Mouse (Mus musculus): Measurements from ENCODE around the gene Igf2. TPM values are rescaled to one million over a fixed set of nuclear protein-coding genes. Genes with fewer than 3 reads are reported as not detected.
A peak's percentile ranks its signal among the peaks of the same experiment; 100 is the strongest.

The Igf2 gene
- polyA plus RNA-seq, 2 experiments: 1,504 to 4,240 TPM

DNA sequence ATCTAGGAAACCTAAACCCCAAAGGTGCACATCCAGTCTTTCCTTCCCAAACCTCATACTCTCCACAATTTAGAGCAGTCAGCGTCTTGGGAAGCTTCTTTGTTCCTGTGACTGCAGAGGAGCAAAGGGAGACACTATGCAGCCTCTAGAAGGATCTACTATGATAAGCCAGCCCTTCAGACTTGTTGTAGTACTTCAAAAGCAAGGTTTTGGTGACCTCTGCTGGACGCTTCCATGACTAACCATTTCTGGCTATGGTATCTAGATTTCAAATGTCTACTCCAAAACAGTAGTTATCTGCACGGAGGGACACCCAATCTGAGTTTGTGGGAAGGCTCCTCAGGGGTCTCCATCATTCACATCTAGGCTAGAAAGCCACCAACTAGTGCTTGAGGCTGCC, 9.0 kb upstream of the Igf2 start:
- DNase-seq (ENCODE audit: low spot score) (peak; percentile 89), ATAC-seq (ENCODE audit: low FRiP score, low read depth) (peak; percentile 60; the same call in 1 of the 2 replicates)
- no peaks in the 10 kb centered on the region for H3K4me1 ChIP-seq (ENCODE audit: control insufficient read depth, insufficient read depth, low read length)
- H3K9ac ChIP-seq (ENCODE audit: low read depth, low read length, severe bottlenecking): no peak overlapping the region
- TF ChIP-seq POLR2A (IDR thresholded peaks at IDR 0.05; ENCODE audit: borderline replicate concordance, extremely low read depth, insufficient read depth, insufficient read length): no peak
- 13% methylated on average over 3 of the region's 3 CpGs for WGBS
- H3K27ac ChIP-seq (replicated peaks; ENCODE audit: low read depth, low read length): no peak overlapping the region
- H3K36me3 ChIP-seq (ENCODE audit: control insufficient read depth, insufficient read depth, low read length): no peaks in the 10 kb centered on the region
- no peak overlapping the region for H3K4me3 ChIP-seq (replicated peaks; ENCODE audit: low read length)
- H3K4me2 ChIP-seq (replicated peaks; ENCODE audit: low read depth, low read length, severe bottlenecking): no peak overlapping the region
- H3K9me3 ChIP-seq (ENCODE audit: control insufficient read depth, low read length): peaks cover 12% of the 10 kb centered on the region
- no peaks in the 10 kb centered on the region for H3K27me3 ChIP-seq (ENCODE audit: control insufficient read depth, insufficient read depth, low read length)

DNA sequence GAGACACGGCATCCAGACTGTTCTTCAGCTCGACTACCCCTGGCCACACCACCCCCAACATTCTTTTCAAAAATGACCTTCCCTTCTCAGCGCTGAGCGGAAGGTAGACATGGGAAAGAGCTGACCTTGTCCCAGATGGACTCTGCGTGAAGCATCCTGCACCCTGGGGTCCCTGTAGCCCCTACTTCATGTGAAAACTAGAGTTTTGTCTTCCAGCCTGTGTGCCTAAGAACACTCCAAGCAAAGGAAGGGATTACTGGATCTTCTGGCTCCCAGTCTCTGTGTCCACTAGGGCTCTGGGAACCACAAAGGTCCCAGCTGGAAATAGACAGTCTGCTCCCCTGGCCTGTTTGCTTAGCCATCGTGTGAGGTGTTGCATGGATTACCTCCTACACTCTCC, 8.5 kb upstream of the Igf2 start:
- Histone ChIP-seq H3K9me3 (ENCODE audit: control insufficient read depth, low read length) (peaks cover 16% of the 10 kb centered on the region), H3K36me3 (ENCODE audit: control insufficient read depth, insufficient read depth, low read length) (no peaks in the 10 kb centered on the region), H3K4me3 (replicated peaks; ENCODE audit: low read length) (no peak overlapping the region), H3K4me1 (ENCODE audit: control insufficient read depth, insufficient read depth, low read length) (no peaks in the 10 kb centered on the region), H3K27ac (replicated peaks; ENCODE audit: low read depth, low read length) (no peak overlapping the region), H3K4me2 (replicated peaks; ENCODE audit: low read depth, low read length, severe bottlenecking) (no peak overlapping the region), H3K27me3 (ENCODE audit: control insufficient read depth, insufficient read depth, low read length) (no peaks in the 10 kb centered on the region), H3K9ac (ENCODE audit: low read depth, low read length, severe bottlenecking) (no peak overlapping the region)
- no peak for TF ChIP-seq POLR2A (IDR thresholded peaks at IDR 0.05; ENCODE audit: borderline replicate concordance, extremely low read depth, insufficient read depth, insufficient read length)
- DNase-seq (ENCODE audit: low spot score): no peak
- 69% methylated on average over 6 of the region's 6 CpGs for WGBS
- no peak for ATAC-seq (ENCODE audit: low FRiP score, low read depth)

DNA sequence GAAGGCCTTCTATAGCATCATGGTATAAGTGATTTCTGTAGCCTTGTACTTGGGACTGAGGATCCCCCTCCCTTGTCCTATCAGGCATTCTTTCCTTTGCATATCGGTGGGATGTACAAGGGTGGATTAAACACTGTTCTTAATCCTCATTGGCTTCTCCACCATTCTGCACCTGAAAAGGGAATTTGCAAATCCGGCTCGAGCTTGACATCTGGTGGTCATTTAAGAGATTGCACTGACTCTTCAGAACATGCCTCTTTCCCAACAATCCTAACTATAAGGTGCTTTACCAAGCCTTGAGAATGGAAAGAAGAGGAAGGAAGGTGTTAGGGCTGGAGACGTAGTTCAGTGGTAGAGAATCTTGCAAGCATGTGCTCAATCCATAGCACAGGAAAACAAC, 5.5 kb upstream of the Igf2 start:
- H3K36me3 ChIP-seq (ENCODE audit: control insufficient read depth, insufficient read depth, low read length): peaks cover 13% of the 10 kb centered on the region
- no peak overlapping the region for H3K27ac ChIP-seq (replicated peaks; ENCODE audit: low read depth, low read length)
- ATAC-seq (ENCODE audit: low FRiP score, low read depth): no peak
- no peak overlapping the region for H3K4me2 ChIP-seq (replicated peaks; ENCODE audit: low read depth, low read length, severe bottlenecking)
- no peaks in the 10 kb centered on the region for H3K4me1 ChIP-seq (ENCODE audit: control insufficient read depth, insufficient read depth, low read length)
- H3K4me3 ChIP-seq (replicated peaks; ENCODE audit: low read length): no peak overlapping the region
- 21% methylated on average over 4 of the region's 4 CpGs for WGBS
- peaks cover 28% of the 10 kb centered on the region for H3K9me3 ChIP-seq (ENCODE audit: control insufficient read depth, low read length)
- no peak for TF ChIP-seq POLR2A (IDR thresholded peaks at IDR 0.05; ENCODE audit: borderline replicate concordance, extremely low read depth, insufficient read depth, insufficient read length)
- H3K27me3 ChIP-seq (ENCODE audit: control insufficient read depth, insufficient read depth, low read length): no peaks in the 10 kb centered on the region
- DNase-seq (ENCODE audit: low spot score): no peak
- H3K9ac ChIP-seq (ENCODE audit: low read depth, low read length, severe bottlenecking): no peak overlapping the region

DNA sequence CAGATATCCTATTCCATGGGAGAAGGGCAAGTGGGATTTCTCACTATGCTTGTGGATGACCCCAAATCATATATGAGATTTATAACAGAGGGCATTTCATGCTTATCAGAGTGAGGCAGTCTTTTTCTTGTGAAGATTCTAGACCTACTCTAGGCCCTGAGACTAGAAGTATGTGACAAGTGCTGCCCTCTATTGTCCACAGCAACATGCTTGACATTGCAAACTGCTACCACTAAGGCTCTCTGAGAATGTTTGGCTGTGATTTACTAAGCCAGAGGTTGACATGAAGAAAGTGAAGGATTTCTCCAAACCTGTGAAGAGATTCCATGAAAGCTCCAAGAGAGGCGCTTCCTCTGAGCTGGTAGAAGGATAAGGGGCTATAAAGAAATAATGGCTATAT, 4.5 kb upstream of the Igf2 start:
- TF ChIP-seq POLR2A (IDR thresholded peaks at IDR 0.05; ENCODE audit: borderline replicate concordance, extremely low read depth, insufficient read depth, insufficient read length): no peak
- Histone ChIP-seq H3K4me2 (replicated peaks; ENCODE audit: low read depth, low read length, severe bottlenecking) (no peak overlapping the region), H3K4me3 (replicated peaks; ENCODE audit: low read length) (no peak overlapping the region), H3K9me3 (ENCODE audit: control insufficient read depth, low read length) (peaks cover 28% of the 10 kb centered on the region), H3K27ac (replicated peaks; ENCODE audit: low read depth, low read length) (no peak overlapping the region), H3K4me1 (ENCODE audit: control insufficient read depth, insufficient read depth, low read length) (no peaks in the 10 kb centered on the region), H3K9ac (ENCODE audit: low read depth, low read length, severe bottlenecking) (no peak overlapping the region), H3K36me3 (ENCODE audit: control insufficient read depth, insufficient read depth, low read length) (peaks cover 22% of the 10 kb centered on the region), H3K27me3 (ENCODE audit: control insufficient read depth, insufficient read depth, low read length) (no peaks in the 10 kb centered on the region)
- ATAC-seq (ENCODE audit: low FRiP score, low read depth) (no peak), DNase-seq (ENCODE audit: low spot score) (no peak)
- WGBS: 89% methylated on average over 1 of the region's 1 CpGs

DNA sequence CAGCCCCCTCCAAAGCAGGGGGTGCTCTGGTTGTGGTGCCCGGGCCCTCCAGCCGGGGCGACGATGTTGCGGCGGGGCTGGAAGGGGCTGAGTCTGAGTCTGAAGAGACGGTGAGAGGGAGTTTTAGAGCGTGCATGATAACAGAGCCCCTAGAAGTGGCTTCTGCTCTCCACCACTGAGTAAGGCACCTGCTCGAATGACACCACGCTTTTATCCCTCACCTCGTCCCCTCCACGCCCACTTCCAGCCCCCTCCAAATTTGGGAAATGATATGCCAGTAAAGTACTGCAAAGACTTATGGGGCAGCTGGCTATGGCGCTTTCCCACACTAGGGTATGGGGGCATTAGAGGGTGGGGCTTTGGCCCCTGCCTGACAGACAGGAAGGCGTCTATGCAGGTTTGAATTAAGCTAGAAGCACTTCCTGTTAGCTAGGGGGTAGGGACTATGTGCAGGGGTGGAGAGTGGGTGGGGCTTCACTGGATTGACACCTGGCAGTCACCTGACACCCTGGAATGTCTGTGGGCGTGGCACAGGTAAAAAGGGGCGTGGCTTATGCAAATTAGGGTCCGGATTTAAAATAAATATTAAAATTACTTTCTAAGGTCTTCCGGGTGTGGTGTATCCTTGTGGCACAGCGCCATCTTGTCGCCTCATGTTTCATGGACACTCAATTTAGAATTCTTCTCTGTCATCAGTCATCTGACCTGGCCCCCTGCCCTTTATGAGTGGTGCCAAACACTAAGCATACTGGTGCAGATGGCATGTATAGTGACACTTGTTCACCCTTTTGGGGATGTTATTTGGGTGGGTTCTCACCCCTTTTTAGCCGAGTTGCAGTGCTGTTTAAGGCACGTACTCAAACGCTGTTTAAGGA, 3.4 kb upstream of the Igf2 start, which contains the start of gene Gm49394:
Gm49394 (minus strand) TSS at position 192 of the 875 bp plus-strand sequence.
- H3K36me3 ChIP-seq (ENCODE audit: control insufficient read depth, insufficient read depth, low read length): peaks cover 22% of the 10 kb centered on the region
- 86% methylated on average over 23 of the region's 23 CpGs for WGBS
- peaks cover 28% of the 10 kb centered on the region for H3K9me3 ChIP-seq (ENCODE audit: control insufficient read depth, low read length)
- H3K9ac ChIP-seq (ENCODE audit: low read depth, low read length, severe bottlenecking): no peak within 1 kb of the TSS
- peaks cover 7% of the 10 kb centered on the region for H3K27me3 ChIP-seq (ENCODE audit: control insufficient read depth, insufficient read depth, low read length)
- DNase-seq (ENCODE audit: low spot score) (no peak), ATAC-seq (ENCODE audit: low FRiP score, low read depth) (no peak)
- no peak within 1 kb of the TSS for H3K4me2 ChIP-seq (replicated peaks; ENCODE audit: low read depth, low read length, severe bottlenecking)
- H3K27ac ChIP-seq (replicated peaks; ENCODE audit: low read depth, low read length): no peak within 1 kb of the TSS
- no peak within 1 kb of the TSS for H3K4me3 ChIP-seq (replicated peaks; ENCODE audit: low read length)
- no peaks in the 10 kb centered on the region for H3K4me1 ChIP-seq (ENCODE audit: control insufficient read depth, insufficient read depth, low read length)
- TF ChIP-seq POLR2A (IDR thresholded peaks at IDR 0.05; ENCODE audit: borderline replicate concordance, extremely low read depth, insufficient read depth, insufficient read length): no peak
